Mouse (Mus musculus) intestine, embryonic 15.5 days (tissue): ENCODE results near the gene Fam187a. TPM values are rescaled to one million over a fixed set of nuclear protein-coding genes. Genes with fewer than 3 reads are reported as not detected.

Experiments
- ATAC-seq: fragments of 200-750 bp; cut with Nextera tagmentation; 2 replicates; pipeline ENCODE4 v1.8.0; 2017; ENCODE audit warnings: moderate TSS enrichment, moderate library complexity
- H3K27ac ChIP-seq: fragments of 300-500 bp; sonication (generic); 2 replicates; pipeline ENCODE4 v1.5.1; 2015; ENCODE audit warnings: mild to moderate bottlenecking, inconsistent platforms
- H3K27me3 ChIP-seq: fragments of 300-500 bp; sonication (generic); replicated peaks from 2 replicates; pipeline ENCODE4 v1.6.1; 2015; ENCODE audit warnings: inconsistent platforms
- H3K36me3 ChIP-seq: fragments of 300-500 bp; sonication (generic); 2 replicates; pipeline ENCODE4 v1.6.1; 2015; ENCODE audit warnings: inconsistent platforms
- H3K4me1 ChIP-seq: fragments of 300-500 bp; sonication (generic); replicated peaks from 2 replicates; pipeline ENCODE4 v1.6.1; 2015; ENCODE audit warnings: inconsistent platforms
- H3K4me2 ChIP-seq: fragments of 300-500 bp; sonication (generic); replicated peaks from 2 replicates; pipeline ENCODE4 v1.6.1; 2015; ENCODE audit warnings: mild to moderate bottlenecking, inconsistent platforms
- H3K4me3 ChIP-seq: fragments of 300-500 bp; sonication (generic); replicated peaks from 2 replicates; pipeline ENCODE4 v1.5.1; 2015; ENCODE audit warnings: inconsistent platforms
- H3K9ac ChIP-seq: fragments of 300-500 bp; sonication (generic); 2 replicates; pipeline ENCODE4 v1.6.1; 2015; ENCODE audit warnings: inconsistent platforms
- H3K9me3 ChIP-seq: fragments of 300-500 bp; sonication (generic); 2 replicates; pipeline ENCODE4 v1.6.1; 2016; ENCODE audit warnings: inconsistent platforms
- WGBS: fragments of 180-500 bp; shearing (Covaris S2); methylation state at CpG from one replicate; pipeline ENCODE4 v1.1.7; 2015; 5-methylcytosine and 5-hydroxymethylcytosine counted together
- polyA plus RNA-seq: library from polyadenylated mRNA; unstranded; fragments of >200 nt; fragmentation: Nextera tagmentation; extraction: Ambion mirVana; gene quantifications from 2 replicates; pipeline ENCODE4 v1.2.1, GENCODE M21; 2015

Gene Fam187a
- polyA plus RNA-seq, 1 experiment from 2014 or later: not detected

DNA sequence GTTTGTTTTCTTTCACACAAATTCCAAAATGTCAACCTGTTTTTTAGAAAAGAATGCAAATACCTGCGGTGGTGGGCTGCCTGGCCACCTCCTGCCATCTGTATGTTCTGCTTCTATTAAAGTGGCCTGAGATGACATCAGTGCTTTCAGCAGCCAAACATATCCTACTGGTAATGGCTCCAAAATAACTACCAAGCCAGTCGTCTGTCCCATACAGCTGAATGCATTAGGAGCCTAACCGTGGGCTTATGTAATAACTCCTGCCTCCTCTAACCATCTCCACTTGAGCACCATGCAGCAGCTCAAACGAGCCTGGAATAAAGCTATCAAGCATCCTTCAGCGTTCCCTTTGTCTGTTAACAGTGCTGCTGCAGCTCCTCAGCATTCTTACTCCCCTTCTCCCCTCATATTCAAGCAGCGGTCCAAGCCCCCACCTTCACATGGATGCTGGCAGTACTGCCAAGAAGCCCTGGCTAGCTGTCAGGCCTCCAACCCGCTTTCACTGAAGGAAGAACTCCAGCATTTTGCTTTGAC is 10.1 kb upstream of the Fam187a start:
- H3K4me2 ChIP-seq: no peak overlapping the region
- no peak overlapping the region for H3K4me3 ChIP-seq
- no peak overlapping the region for H3K27ac ChIP-seq
- ATAC-seq: no peak
- H3K9me3 ChIP-seq: no peaks in the 10 kb centered on the region
- H3K27me3 ChIP-seq: no peaks in the 10 kb centered on the region
- no peak overlapping the region for H3K9ac ChIP-seq
- 90% methylated on average over 7 of the region's 7 CpGs for WGBS
- H3K36me3 ChIP-seq: peaks cover 25% of the 10 kb centered on the region
- peaks cover 5% of the 10 kb centered on the region for H3K4me1 ChIP-seq

DNA sequence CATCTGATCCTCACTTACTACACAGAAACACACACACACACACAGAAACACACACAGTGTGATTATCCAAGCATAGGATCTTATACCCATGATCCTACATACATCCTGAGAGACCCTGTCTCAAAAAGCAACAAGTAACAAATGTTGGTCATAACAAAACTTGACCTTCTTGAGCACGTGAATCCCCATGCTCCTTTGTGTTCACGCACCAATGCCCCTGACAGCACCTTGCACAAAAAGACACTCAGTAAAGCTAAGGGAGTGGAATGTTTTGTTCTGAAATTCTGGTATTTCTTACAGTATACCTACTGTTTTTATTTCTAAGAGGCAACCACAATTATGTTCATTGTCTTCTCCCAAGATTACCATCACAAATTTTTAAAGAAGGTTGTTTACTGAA is 5.4 kb upstream of the Fam187a start:
- ATAC-seq: no peak
- H3K27ac ChIP-seq: no peak overlapping the region
- peaks cover 12% of the 10 kb centered on the region for H3K4me1 ChIP-seq
- WGBS: 80% methylated on average over 2 of the region's 2 CpGs
- no peaks in the 10 kb centered on the region for H3K27me3 ChIP-seq
- H3K9ac ChIP-seq: no peak overlapping the region
- H3K9me3 ChIP-seq: no peaks in the 10 kb centered on the region
- peaks cover 11% of the 10 kb centered on the region; the same call in 1 of the 2 replicates for H3K36me3 ChIP-seq
- H3K4me3 ChIP-seq: no peak overlapping the region
- H3K4me2 ChIP-seq: peak overlapping the region; percentile 63

DNA sequence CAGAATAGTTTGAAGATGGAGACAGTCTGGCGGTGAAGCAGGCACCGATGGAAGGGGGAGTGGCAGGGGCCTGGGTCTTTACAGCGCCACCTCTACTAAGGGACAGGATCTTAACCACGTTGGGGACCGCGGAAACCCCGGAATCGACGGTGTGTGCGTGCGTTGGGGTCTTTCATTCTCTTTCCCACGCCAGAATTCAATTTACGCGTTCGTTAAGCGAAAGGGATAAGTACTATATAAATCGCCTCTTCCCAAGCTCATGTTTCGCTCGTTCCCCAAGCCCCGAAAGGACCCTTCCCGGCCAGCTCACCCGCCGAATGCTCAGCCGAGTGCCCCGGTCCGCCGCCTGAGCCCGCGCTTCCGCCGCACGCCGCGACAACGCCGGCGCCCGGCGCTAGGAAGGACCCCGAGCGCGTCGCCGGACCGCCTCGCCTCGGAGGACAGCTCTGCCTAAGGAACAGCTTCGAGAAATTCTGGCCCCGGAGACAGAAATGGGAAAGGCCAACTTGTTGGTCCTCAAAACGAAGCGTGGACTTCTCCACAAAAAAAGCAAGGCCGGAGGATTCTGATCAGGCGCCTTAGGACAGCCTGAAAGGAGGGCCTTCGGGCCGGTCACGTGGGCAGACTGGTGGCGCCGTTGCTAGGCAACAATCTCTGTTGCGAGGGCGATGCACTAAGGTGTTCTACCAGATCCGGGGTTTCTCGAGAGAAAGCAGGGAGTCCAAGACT is 4.2 kb upstream of the Fam187a start, which contains the start of the genes Eftud2 and Ccdc103:
Gene Eftud2 (minus strand): TSS at position 401 of the 729 bp plus-strand sequence.
Gene Ccdc103 (plus strand): TSS at position 620 of the 729 bp plus-strand sequence.
- H3K4me2 ChIP-seq: peak within 1 kb of the TSS; percentile 63
- ATAC-seq: peak; percentile 94
- H3K4me3 ChIP-seq: peak within 1 kb of the TSS; percentile 68
- no peaks in the 10 kb centered on the region for H3K9me3 ChIP-seq
- H3K36me3 ChIP-seq: 0 out of 2 replicates have a peak, but pooled peaks cover 3% of the 10 kb centered on the region
- H3K27ac ChIP-seq: peak within 1 kb of the TSS; percentile 69
- no peaks in the 10 kb centered on the region for H3K27me3 ChIP-seq
- under 1% methylated on average over 62 of the region's 62 CpGs for WGBS
- peaks cover 17% of the 10 kb centered on the region for H3K4me1 ChIP-seq
- peak within 1 kb of the TSS; percentile 69 for H3K9ac ChIP-seq

DNA sequence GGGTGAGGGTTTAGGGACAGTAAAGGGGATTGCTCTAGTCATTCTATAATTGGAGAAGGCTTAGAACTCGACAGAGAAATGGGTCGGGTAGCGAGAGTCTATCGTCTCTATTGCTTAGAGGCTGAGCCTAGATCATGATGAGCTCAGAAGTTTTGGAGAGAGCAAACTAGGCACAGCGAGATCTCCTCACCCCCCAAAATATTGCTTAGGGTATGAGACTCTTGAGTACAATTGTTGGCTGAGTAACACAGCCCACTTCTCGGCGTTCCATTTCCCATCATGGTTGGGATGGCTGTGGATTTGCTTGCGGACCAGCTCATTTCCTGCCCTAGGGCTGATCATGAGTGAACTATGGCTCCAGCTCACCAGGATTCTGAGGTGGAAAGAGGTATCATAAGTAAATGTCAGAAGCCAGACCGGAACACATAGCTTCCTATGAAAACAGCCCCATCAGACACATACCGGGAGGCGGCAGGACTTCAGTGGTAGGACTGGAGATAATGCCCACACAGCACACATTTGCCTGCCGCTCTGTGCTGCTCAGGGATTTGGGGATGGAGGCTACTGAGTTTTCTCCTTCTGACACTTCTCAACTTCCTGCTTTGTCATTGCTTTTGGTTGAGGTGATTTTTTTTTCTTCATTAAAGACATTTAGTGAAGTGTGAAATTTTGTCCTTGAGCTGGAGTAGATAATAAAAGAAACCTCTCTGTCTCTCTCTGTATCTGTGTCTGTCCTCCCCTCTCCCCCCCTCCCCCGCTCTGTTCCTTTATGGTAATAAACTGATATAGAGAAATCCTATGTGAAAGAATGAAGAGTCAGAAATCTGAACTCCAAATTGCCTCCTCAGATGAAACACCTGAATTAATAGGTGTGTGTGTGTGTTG is 3.4 kb upstream of the Fam187a start:
- no peak overlapping the region; the same call in 1 of the 2 replicates for H3K27ac ChIP-seq
- 15% methylated on average over 13 of the region's 13 CpGs for WGBS
- H3K9me3 ChIP-seq: no peaks in the 10 kb centered on the region
- no peaks in the 10 kb centered on the region; the same call in 1 of the 2 replicates for H3K27me3 ChIP-seq
- H3K4me2 ChIP-seq: peak overlapping the region; percentile 63
- peak overlapping the region; percentile 69 for H3K9ac ChIP-seq
- peak overlapping the region; percentile 68 for H3K4me3 ChIP-seq
- peak; percentile 29 for ATAC-seq
- H3K4me1 ChIP-seq: peaks cover 17% of the 10 kb centered on the region
- H3K36me3 ChIP-seq: 0 out of 2 replicates have a peak, but pooled peaks cover 3% of the 10 kb centered on the region

DNA sequence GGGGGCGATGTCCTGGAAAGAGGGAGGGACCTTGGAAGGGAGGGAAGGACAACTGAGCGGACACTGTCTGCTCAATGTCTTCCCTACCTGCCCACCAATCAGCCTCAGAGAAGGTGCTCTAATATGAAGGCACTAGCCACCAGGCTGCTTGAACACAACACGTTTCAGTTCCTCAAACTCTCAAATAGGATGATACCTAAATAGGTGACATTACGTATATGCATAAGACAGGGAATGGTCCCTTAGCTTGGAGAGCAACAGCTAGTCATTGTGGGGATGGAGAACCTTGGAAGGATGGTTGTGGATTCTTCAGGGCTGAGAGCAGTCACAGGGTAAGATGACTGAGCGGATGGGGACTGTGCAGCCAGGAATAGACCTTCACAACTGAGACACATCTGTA is 2.5 kb downstream of the Fam187a start:
- Histone ChIP-seq H3K36me3 (no peaks in the 10 kb centered on the region), H3K4me1 (0 out of 2 replicates have a peak, but pooled peaks cover 5% of the 10 kb centered on the region), H3K9ac (no peak overlapping the region), H3K27me3 (no peaks in the 10 kb centered on the region; the same call in 1 of the 2 replicates), H3K4me2 (no peak overlapping the region), H3K27ac (no peak overlapping the region), H3K4me3 (no peak overlapping the region), H3K9me3 (no peaks in the 10 kb centered on the region)
- 83% methylated on average over 5 of the region's 5 CpGs for WGBS
- ATAC-seq: no peak

DNA sequence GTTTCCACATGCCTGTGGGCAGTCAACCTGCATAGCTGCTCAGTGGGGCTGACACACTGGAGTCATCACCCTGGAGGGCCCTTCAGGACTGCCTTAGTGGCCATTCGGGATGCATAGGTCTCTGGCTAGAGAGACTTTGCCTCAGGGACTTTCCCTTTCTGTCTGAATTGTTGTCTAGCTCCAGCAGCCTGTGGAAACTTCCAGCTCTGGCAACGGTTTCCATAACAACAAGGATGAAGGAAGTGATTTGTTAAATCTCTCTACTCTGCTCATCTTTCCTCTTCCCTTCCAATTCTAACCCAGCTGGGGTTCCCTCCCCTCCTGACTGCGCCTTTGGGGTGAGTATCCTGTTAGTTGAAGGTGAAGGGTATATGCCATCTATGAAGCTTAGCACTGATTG is 3.2 kb downstream of the Fam187a start:
- Histone ChIP-seq H3K9me3 (no peaks in the 10 kb centered on the region), H3K9ac (no peak overlapping the region), H3K4me3 (no peak overlapping the region), H3K27ac (no peak overlapping the region), H3K4me2 (no peak overlapping the region), H3K36me3 (no peaks in the 10 kb centered on the region), H3K4me1 (peaks cover 7% of the 10 kb centered on the region; the same call in 1 of the 2 replicates), H3K27me3 (no peaks in the 10 kb centered on the region; the same call in 1 of the 2 replicates)
- 63% methylated on average over 3 of the region's 3 CpGs for WGBS
- no peak for ATAC-seq

DNA sequence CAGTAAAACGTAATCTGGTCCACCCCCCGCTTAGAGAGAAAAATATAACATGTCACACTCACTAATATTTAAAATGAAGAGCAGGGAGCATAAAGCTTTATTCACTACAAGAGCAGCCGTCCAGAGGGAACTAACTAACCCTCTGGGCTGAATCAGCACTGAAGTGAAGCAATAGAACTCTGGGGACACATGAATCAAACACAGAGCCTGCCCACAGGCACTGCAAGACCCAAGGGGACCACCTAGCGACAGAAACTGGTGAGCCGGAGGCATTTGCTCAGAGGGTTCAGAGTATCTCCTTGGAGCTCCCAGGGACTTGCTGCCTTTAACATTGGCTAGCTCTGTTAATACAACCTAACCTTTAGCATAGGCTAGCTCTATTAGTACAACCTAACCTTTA is 5.1 kb downstream of the Fam187a start:
- Histone ChIP-seq H3K9me3 (no peaks in the 10 kb centered on the region), H3K4me3 (no peak overlapping the region), H3K9ac (no peak overlapping the region), H3K36me3 (no peaks in the 10 kb centered on the region), H3K4me1 (peaks cover 8% of the 10 kb centered on the region), H3K4me2 (no peak overlapping the region), H3K27me3 (no peaks in the 10 kb centered on the region; the same call in none of the 2 replicates), H3K27ac (no peak overlapping the region)
- ATAC-seq: no peak
- WGBS: 79% methylated on average over 5 of the region's 5 CpGs

DNA sequence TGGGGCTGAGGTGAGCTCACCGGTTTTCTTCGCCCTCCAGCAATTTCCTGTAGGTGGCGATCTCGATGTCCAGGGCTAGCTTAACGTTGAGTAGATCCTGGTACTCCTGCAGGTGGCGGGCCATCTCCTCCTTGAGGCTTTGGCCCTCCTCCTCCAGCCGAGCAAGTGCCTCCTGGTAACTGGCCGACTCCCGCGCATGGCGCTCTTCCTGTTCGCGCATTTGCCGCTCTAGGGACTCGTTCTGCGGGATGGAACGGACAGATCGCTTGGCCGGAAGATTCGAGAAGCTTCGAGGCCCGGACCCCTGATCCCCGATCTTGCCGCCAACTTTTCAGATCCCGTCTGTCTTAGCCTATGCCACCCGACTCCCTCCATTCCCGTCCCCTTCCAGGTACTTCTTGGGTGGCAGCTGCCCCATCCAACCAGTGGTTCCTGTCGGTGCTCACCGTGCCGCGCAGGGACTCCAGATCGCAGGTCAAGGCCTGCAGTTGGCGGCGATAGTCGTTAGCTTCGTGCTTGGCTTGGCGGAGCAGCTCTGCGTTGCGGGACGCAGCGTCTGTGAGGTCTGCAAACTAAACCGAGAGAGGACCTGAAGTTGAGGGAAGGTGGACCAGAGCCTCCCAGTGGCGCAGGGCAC is 8.2 kb downstream of the Fam187a start:
- H3K36me3 ChIP-seq: no peaks in the 10 kb centered on the region
- H3K4me2 ChIP-seq: peak overlapping the region; percentile 78
- no peaks in the 10 kb centered on the region for H3K9me3 ChIP-seq
- peaks cover 3% of the 10 kb centered on the region; the same call in 1 of the 2 replicates for H3K27me3 ChIP-seq
- ATAC-seq: peak; percentile 95
- H3K4me1 ChIP-seq: peaks cover 7% of the 10 kb centered on the region
- peak overlapping the region; percentile 34 for H3K4me3 ChIP-seq
- H3K27ac ChIP-seq: no peak overlapping the region
- 2% methylated on average over 43 of the region's 43 CpGs for WGBS
- peak overlapping the region; percentile 49 for H3K9ac ChIP-seq

DNA sequence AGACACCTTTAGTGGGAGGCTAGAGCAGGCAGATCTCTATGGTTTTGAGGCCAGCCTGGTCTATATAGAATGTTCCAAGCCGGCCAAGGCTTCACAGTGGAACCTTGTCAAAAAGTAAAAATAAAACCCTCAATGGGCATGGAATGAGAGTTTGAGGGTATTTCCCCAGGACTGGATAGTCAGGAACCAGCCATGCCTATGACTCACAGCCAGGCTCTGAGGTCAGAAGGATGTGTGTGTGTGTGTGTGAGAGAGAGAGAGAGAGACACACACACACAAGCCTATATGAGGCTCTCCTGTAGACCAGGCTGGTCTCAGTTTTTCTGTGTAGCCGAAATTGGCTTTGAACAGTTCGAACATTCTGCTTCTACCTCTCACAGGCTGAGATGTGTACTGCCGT is 9.7 kb downstream of the Fam187a start:
- no peak for ATAC-seq
- Histone ChIP-seq H3K4me3 (no peak overlapping the region), H3K27ac (no peak overlapping the region), H3K27me3 (peaks cover 3% of the 10 kb centered on the region; the same call in 1 of the 2 replicates), H3K36me3 (no peaks in the 10 kb centered on the region), H3K9ac (no peak overlapping the region), H3K4me1 (peaks cover 7% of the 10 kb centered on the region), H3K4me2 (no peak overlapping the region), H3K9me3 (no peaks in the 10 kb centered on the region)
- 85% methylated on average over 4 of the region's 4 CpGs for WGBS

DNA sequence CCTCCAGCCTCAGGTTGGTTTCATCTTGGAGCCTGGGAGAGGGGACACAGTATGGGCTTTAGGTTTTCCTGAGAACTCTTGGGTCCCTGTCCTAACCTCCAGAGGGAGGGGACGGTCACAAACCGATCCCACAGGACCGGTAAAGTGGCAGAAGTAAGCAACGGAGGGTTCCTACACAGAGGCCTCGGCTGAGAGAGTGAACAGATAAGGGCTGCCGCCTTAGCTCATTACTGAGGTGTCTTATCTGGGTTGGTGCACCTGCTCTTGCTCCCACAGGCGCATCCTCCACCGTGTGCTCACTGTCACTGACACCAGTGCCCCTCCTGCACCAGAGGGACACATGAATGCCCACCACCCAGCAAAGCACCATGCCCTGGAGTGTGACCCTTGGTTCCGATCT is 10.8 kb downstream of the Fam187a start:
- peak; percentile 67; the same call in 1 of the 2 replicates for ATAC-seq
- WGBS: 66% methylated on average over 9 of the region's 9 CpGs
- no peak overlapping the region for H3K4me3 ChIP-seq

DNA sequence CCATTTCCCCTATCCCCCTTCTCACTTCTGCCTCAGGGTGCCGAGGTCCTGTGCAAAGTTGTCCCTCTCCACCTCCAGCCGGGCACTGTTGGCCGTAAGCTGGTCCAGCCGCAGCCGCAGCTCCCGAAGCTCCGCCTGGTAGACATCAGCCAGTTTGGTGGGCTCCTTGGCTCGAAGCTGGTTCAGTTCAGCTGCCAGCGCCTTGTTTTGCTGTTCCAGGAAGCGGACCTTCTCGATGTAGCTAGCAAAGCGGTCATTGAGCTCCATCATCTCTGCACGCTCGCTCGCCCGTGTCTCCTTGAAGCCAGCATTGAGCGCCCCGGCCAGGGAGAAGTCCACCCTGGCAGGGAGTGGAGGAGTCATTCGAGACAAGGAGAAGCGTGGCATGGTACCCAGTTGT is 11.7 kb downstream of the Fam187a start:
- Histone ChIP-seq H3K27me3 (peaks cover 3% of the 10 kb centered on the region; the same call in 1 of the 2 replicates), H3K9ac (no peak overlapping the region), H3K4me3 (no peak overlapping the region), H3K9me3 (no peaks in the 10 kb centered on the region), H3K36me3 (no peaks in the 10 kb centered on the region), H3K4me2 (no peak overlapping the region), H3K4me1 (peaks cover 7% of the 10 kb centered on the region), H3K27ac (no peak overlapping the region)
- 77% methylated on average over 20 of the region's 20 CpGs for WGBS
- ATAC-seq: no peak

More for the DNA sequence above, 10.8 kb downstream of the Fam187a start:
- no peak overlapping the region for H3K9ac ChIP-seq
- H3K36me3 ChIP-seq: no peaks in the 10 kb centered on the region
- H3K27me3 ChIP-seq: peaks cover 3% of the 10 kb centered on the region; the same call in 1 of the 2 replicates
- peaks cover 7% of the 10 kb centered on the region for H3K4me1 ChIP-seq
- H3K9me3 ChIP-seq: no peaks in the 10 kb centered on the region
- no peak overlapping the region for H3K27ac ChIP-seq
- H3K4me2 ChIP-seq: no peak overlapping the region
